Mouse (Mus musculus) heart, adult 9 months (tissue): ENCODE results near the gene Fbxo21.

Experiments used
- DNase-seq, 2 experiments: peaks; one replicate each; pipeline ENCODE4 v3.0.0; 2022; ENCODE audit warnings: low spot score in 2 of 2

Fbxo21 gene

GRCm38 (mm10) chr5:117979082-117979481 is 2.6 kb downstream of the Fbxo21 start:
- no peak for DNase-seq

- no peak for DNase-seq
Observed at GRCm38 (mm10) chr5:117980921-117981320, 4.4 kb downstream of the Fbxo21 start.

GRCm38 (mm10) chr5:117981943-117982342 is 5.4 kb downstream of the Fbxo21 start:
- DNase-seq: no peak

DNA sequence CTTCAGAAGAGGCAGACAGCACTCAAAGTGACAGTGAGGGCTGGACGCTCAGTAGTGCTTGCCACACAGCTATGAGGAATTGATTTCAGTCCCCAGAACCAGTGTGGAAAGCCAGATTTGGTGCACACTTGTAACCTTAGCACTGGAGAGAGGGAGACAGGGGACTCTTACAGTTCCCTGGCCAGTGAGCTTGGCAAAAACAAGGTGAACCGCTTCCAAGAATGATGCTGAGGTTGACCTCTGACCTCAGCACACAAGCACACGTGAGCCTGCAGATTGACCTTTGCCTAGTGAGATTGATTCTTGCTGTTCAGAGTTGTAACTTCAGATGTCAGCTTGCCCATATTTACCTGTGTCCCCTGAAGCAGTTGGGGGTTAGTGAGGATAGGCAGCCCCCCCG is 9.8 kb downstream of the Fbxo21 start:
- no peak for DNase-seq

- no peak for DNase-seq
Observed at GRCm38 (mm10) chr5:117987891-117988290, 11.4 kb downstream of the Fbxo21 start.

GRCm38 (mm10) chr5:117988367-117988766 is 11.8 kb downstream of the Fbxo21 start:
- no peak for DNase-seq

DNA sequence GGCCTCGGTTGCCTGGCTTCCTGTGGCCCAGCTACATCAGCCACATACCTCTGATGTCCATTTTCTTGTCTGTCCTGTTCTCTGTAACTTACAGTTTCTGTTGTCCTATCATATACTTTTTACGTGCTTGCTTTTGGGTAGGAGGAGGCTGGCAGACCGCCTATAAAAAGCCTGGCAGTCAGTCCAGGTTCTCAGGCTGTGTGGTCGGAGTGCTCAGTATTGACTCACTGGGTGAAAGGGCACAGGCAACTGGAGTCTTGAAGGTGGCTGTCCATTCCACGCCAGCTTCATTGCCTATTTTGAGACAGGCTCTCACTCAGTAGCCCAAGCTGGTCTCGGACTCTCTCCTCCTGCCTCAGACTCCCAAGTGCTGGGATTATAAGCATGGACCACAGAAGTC is 13.2 kb downstream of the Fbxo21 start:
- peak; percentile 56 to 68 for DNase-seq

- no peak for DNase-seq
Observed at GRCm38 (mm10) chr5:117990957-117991356, 14.4 kb downstream of the Fbxo21 start.

DNA sequence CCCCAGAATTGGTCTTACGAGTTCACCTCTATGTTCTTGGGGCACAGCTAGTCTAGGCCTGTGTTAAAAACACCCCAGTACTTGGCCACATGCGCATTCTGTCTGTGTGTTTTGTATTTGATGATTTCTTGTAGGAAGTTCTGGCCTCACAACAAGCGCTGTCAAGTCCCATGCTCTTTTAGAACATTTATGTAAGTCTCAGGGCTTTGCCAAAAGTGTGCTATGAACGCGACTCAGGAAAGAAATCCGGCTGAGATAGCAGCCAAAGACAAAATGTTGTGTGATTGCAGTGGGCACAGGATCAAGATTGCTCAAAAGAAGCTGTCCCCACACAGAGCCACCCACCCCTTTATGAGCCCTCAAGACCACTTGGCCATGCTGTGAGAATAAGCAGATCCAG is 17.0 kb downstream of the Fbxo21 start:
- no peak for DNase-seq

DNA sequence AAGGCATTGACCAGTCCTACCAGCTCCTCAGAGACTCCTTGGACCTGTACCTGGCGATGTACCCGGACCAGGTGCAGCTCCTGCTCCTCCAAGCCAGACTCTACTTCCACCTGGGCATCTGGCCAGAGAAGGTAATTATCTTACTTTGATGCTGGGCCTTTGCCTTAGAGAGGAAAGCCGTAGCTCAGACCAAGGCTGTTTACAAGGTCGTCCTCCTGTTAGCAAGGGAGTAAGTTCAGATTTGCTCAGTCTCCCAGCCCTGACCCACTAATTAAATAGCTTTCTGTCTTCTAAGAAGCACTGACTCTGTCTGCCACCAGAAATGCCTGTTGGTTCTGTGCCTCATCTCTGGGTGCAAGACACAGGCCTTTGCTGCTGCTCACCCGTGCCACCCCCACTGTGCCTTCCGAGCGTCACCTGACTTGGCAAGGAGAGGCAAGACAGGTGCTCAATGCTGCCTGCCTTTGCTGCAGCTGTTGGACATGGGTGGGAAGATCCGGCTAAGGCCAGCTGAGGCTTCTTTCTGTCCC is 18.9 kb downstream of the Fbxo21 start:
- DNase-seq: no peak

DNA sequence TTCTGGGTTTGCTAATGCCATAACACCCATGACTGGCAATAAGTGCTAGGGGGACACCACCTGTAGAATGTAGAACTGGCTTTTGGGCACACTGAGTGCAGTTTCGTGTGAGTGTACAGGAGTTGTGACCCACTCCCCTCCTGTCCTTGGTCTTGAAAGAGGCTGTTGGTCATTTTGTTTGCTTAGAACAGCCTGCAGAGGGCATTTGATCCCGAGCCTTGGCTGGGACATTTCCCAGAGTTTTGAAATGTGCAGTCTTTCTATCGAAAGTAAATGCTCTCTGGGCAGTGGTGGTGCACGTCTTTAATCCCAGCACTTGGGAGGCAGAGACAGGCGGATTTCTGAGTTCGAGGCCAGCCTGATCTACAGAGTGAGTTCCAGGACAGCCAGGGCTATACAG is 19.4 kb downstream of the Fbxo21 start:
- DNase-seq: no peak

GRCm38 (mm10) chr5:117996581-117996980 is 20.1 kb downstream of the Fbxo21 start:
- DNase-seq: no peak

DNA sequence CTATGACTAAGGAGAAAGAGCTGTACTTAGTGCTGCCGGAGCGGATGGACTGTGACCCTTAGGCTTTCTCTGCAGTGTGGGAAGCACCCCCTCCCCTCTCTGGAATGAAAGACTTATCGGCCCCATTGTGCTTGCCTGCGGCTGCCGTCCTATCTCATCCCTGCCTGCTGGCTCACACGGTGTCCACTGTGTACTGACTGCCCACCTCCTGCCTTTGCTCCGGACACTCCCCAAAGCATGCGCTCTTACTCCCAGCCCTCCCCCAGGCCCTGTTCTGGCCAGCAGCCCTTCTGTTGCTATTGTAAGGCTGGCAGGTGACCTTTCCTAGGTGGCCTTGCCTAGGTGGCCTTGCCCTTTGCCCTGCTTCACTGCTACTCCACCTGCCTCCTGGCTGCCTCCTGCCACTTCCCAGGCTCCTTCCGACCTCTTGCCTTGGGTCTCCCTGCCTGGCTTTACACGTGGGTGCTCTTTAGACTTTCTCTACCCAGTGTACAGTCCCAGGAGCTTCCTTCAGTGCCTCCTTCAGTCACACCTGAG is 21.0 kb downstream of the Fbxo21 start:
- peak; percentile 33 to 41 for DNase-seq

DNA sequence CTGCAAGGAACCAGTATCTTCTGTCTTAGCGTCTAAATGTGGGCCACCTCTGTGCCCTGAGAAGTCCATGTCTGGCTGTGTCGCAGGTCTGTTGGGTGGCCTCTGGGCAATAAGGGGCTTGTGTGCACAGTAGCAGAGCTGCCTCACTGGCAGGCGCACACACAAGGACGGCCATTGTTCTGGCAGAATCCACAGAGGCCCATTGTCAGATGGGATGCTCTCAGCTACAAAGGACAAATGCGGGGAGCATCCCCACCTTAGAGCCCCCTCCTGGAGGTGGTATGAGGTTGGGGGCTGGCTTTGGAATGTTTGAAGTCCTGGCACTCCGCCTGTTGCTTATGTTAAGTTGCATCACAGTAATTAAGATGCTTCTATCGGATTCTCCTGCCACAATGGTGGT is 22.5 kb downstream of the Fbxo21 start:
- DNase-seq: no peak

- DNase-seq: no peak
Observed at GRCm38 (mm10) chr5:117999584-117999983, 23.1 kb downstream of the Fbxo21 start.

GRCm38 (mm10) chr5:118002059-118002458 is 25.5 kb downstream of the Fbxo21 start:
- peak; percentile 38 to 53 for DNase-seq

- DNase-seq: no peak
Observed at GRCm38 (mm10) chr5:118004619-118005018, 28.1 kb downstream of the Fbxo21 start.

DNA sequence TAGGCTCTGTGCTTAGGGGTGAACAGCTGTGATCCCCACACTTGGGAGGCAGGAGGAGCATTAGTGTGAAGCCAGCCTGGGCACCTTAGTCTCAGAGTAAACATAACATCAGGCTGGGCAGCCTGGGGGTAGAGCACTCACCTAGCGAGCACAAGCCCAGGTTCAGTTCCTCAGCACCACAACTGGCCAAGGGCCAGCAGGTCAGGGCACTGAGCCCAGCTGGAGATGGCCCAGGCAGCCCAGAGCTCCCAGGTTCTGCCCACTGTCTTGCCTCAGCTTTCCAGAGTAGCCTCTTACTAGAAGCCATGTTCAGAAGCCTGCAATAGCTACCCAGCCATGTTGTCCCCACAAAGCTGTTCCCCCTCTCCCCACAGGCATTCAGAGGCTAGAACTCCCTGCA is 29.2 kb downstream of the Fbxo21 start:
- no peak for DNase-seq

DNA sequence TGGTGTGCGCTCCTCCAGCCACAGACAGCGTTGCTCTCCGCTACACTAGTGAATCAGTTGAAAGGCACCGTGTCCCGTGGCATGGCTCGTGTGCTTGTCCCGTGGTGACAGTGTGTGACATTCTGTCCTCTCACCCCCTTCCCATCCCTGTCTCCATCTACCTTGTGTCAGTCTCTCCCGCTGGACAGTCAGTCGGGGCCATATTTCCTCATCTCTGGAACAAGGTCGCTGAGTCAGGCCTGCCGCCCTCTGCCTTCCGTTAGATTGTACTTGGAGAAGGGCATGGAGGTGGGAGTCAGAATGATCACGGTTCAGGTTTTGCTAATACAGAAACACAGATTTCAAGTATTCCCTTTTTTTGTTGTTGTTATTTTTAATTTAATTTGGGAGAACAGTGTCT is 31.8 kb downstream of the Fbxo21 start:
- no peak for DNase-seq

GRCm38 (mm10) chr5:118010872-118011271 is 34.3 kb downstream of the Fbxo21 start:
- no peak for DNase-seq

- no peak for DNase-seq
Observed at GRCm38 (mm10) chr5:118011796-118012195, 35.3 kb downstream of the Fbxo21 start.

DNA sequence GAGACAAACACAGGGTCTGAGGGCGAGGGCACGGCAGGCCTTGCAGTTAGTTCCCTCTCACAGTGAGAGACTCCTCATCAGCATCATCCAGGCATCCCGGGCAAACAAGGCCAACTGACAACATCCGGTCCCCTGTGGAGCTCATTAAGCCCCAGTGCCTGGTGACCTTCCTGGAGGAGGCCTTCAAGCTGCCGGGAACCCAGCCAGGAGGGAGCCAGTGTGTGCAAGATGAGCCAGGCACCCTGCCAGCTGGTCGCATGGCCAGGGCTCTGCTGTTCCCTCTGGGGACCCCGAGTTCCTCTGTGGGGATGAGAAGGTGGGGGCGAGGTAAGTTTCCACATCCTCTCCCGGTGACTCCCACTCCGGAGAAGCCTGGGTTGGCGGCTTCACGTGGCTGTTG is 38.5 kb downstream of the Fbxo21 start:
- DNase-seq: peak; percentile 53 to 69

DNA sequence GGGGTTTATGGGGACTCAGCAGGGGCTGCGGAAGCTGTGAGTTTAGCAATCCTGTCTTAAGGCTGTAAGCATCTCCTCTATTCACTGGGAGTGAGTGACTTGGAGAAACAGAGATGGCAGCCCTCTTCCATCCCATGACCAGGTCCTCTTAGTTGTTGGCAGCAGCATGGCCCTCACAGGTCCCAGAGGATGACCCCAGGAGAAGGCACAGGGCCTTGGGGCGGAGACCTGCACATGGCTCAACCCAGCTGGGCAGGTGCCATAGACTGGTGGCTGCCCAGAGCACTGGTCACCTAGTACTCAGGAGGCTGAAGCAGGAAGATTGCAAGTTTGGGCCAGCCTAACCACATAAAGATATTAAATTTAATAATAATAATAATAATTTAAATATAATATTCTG is 39.1 kb downstream of the Fbxo21 start:
- no peak for DNase-seq

DNA sequence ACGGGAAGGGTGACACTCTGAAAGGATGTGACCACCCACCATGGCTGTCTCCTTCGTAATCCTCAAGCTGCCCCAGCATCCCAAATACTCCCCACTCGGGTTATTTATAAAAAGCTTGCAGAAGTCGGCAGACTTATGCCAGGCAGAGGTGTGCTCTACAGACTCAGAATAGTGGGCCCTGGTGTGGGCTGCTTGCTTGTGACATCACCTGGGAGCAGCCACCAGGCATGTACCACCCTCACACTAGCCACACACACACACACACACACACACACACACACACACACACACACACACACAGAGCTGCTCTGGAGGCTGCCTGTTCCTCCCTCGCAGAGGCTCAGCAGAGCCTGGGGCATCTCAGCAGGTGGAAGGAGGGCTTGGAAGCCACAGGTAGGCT is 41.0 kb downstream of the Fbxo21 start:
- DNase-seq: no peak
